Mouse (Mus musculus) bone marrow macrophage, adult 2 months (primary cell): ENCODE results near the gene Slco1a5.

Source experiments
- CTCF ChIP-seq: IDR thresholded peaks from 2 replicates; pipeline ENCODE4 v1.5.1; 2012; ENCODE audit warnings: low read depth, mild to moderate bottlenecking, low read length, moderate library complexity
- POLR2A ChIP-seq: IDR thresholded peaks from 2 replicates; pipeline ENCODE4 v1.6.1; 2012; ENCODE audit warnings: mild to moderate bottlenecking, low read depth, low read length, borderline replicate concordance

- TF ChIP-seq POLR2A (no peak), CTCF (no peak)
These were observed 114.4 kb downstream of the Slco1a5 start, which contains the start of gene Slco1a6 for GRCm38 (mm10) chr6:142208421-142208820.
